Mouse (Mus musculus) intestine, embryonic 15.5 days (tissue): Measurements from ENCODE around the gene Lrig3. TPM values are rescaled to one million over a fixed set of nuclear protein-coding genes. Genes with fewer than 3 reads are reported as not detected.

Source experiments
- ATAC-seq: fragments of 200-750 bp; cut with Nextera tagmentation; 2 replicates; pipeline ENCODE4 v1.8.0; 2017; ENCODE audit warnings: moderate TSS enrichment, moderate library complexity
- H3K27ac ChIP-seq: fragments of 300-500 bp; sonication (generic); 2 replicates; pipeline ENCODE4 v1.5.1; 2015; ENCODE audit warnings: mild to moderate bottlenecking, inconsistent platforms
- H3K27me3 ChIP-seq: fragments of 300-500 bp; sonication (generic); replicated peaks from 2 replicates; pipeline ENCODE4 v1.6.1; 2015; ENCODE audit warnings: inconsistent platforms
- H3K36me3 ChIP-seq: fragments of 300-500 bp; sonication (generic); 2 replicates; pipeline ENCODE4 v1.6.1; 2015; ENCODE audit warnings: inconsistent platforms
- H3K4me1 ChIP-seq: fragments of 300-500 bp; sonication (generic); replicated peaks from 2 replicates; pipeline ENCODE4 v1.6.1; 2015; ENCODE audit warnings: inconsistent platforms
- H3K4me2 ChIP-seq: fragments of 300-500 bp; sonication (generic); replicated peaks from 2 replicates; pipeline ENCODE4 v1.6.1; 2015; ENCODE audit warnings: mild to moderate bottlenecking, inconsistent platforms
- H3K4me3 ChIP-seq: fragments of 300-500 bp; sonication (generic); replicated peaks from 2 replicates; pipeline ENCODE4 v1.5.1; 2015; ENCODE audit warnings: inconsistent platforms
- H3K9ac ChIP-seq: fragments of 300-500 bp; sonication (generic); 2 replicates; pipeline ENCODE4 v1.6.1; 2015; ENCODE audit warnings: inconsistent platforms
- H3K9me3 ChIP-seq: fragments of 300-500 bp; sonication (generic); 2 replicates; pipeline ENCODE4 v1.6.1; 2016; ENCODE audit warnings: inconsistent platforms
- WGBS: fragments of 180-500 bp; shearing (Covaris S2); methylation state at CpG from one replicate; pipeline ENCODE4 v1.1.7; 2015; 5-methylcytosine and 5-hydroxymethylcytosine counted together
- polyA plus RNA-seq: library from polyadenylated mRNA; unstranded; fragments of >200 nt; fragmentation: Nextera tagmentation; extraction: Ambion mirVana; gene quantifications from 2 replicates; pipeline ENCODE4 v1.2.1, GENCODE M21; 2015

Lrig3 gene
- polyA plus RNA-seq, 1 experiment from 2014 or later: 14.8 TPM

DNA sequence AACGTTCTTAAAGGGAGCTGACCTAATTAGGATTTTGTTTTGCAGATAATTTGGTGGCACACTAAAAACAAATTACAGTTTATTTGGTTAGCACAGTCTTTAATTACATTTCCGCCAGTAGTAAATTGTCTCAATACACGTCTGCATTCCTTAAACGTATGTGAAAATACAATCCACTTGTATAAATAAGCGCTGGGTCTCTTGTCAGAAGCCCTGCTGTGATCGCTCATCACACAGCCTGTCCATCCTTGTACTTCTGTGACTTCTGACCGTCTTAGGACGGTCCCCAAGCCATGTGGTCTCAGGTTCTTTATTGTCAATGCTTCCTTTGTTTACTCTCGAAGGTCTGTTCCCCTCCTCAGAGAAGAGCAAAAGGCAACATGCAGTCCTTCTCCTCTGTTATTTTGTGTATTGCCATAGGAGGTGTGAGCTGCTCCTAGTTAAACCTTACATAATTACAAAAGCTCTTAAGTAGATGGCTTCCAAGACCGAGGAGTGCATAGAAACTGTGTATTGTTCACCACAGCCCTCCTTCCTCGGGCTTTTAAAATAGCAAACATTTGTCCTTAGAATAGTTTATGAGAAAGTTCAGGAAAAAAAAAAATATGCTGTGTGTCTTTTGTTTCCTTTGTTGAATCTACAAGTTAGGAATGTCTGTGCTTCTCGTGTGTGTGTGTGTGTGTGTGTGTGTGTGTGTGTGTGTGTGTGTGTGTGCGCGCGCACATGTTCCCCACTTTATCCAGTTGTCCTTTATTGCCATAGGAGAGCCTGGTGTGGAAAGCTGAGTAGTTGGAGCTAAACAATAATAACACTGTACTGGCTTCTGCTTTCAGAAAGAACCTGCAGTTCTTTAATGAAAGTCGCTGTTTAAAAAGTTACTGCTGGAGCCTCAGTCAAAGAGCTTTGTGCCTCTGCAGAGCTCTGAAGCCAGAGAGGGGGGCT is 2.5 kb downstream of the Lrig3 start:
- peak overlapping the region; percentile 89 for H3K27ac ChIP-seq
- peak overlapping the region; percentile 93 for H3K9ac ChIP-seq
- WGBS: 16% methylated on average over 16 of the region's 16 CpGs
- H3K4me1 ChIP-seq: 0 out of 2 replicates have a peak, but pooled peaks cover 8% of the 10 kb centered on the region
- H3K4me3 ChIP-seq: peak overlapping the region; percentile 77
- no peaks in the 10 kb centered on the region for H3K9me3 ChIP-seq
- ATAC-seq: no peak
- H3K36me3 ChIP-seq: no peaks in the 10 kb centered on the region
- no peaks in the 10 kb centered on the region for H3K27me3 ChIP-seq
- peak overlapping the region; percentile 70 for H3K4me2 ChIP-seq

DNA sequence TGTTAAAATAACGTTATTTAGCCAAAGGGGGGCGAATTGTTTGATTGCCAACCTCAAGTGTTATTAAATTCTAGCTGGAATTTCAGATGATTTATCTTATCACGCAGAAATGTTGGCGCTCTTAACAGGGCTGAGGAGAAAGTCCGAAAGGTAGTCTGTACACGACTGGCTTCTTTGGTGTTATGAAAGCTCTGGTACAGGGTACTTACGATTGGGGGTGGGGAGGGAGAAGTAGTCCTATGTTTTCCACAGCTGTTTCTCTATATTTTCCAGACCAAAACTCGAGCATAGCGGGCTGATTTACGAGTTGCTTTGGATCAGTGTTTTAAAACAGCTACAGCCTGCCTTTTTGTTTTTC is 3.1 kb downstream of the Lrig3 start:
- no peaks in the 10 kb centered on the region for H3K36me3 ChIP-seq
- peak overlapping the region; percentile 93; the same call in 1 of the 2 replicates for H3K9ac ChIP-seq
- 0 out of 2 replicates have a peak, but pooled peaks cover 8% of the 10 kb centered on the region for H3K4me1 ChIP-seq
- WGBS: 22% methylated on average over 10 of the region's 10 CpGs
- peak overlapping the region; percentile 89 for H3K27ac ChIP-seq
- H3K9me3 ChIP-seq: no peaks in the 10 kb centered on the region
- ATAC-seq: no peak
- peak overlapping the region; percentile 77 for H3K4me3 ChIP-seq
- no peaks in the 10 kb centered on the region for H3K27me3 ChIP-seq
- peak overlapping the region; percentile 70 for H3K4me2 ChIP-seq

DNA sequence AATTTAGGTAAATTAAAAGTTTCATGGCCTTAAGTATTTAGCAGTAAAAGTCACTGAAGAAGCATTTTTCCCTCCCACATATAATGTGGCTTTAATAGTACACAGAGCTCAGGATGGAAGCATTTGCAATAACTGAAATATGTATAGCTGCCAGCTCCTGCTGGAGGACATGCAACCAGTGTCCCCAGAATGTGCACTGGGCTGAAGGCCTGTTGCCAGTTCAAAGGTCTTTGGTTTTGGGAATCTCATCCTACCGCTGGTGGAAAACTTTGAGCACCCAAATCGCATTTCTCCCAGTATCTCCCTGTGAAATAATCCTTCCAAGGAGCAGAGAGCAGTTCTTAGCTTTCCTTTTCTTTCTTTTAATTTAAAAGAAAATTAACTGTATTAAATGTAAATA is 4.1 kb downstream of the Lrig3 start:
- no peaks in the 10 kb centered on the region for H3K9me3 ChIP-seq
- ATAC-seq: no peak
- H3K4me3 ChIP-seq: no peak overlapping the region
- 0 out of 2 replicates have a peak, but pooled peaks cover 6% of the 10 kb centered on the region for H3K4me1 ChIP-seq
- no peak overlapping the region for H3K9ac ChIP-seq
- H3K27me3 ChIP-seq: no peaks in the 10 kb centered on the region
- no peaks in the 10 kb centered on the region for H3K36me3 ChIP-seq
- H3K4me2 ChIP-seq: peak overlapping the region; percentile 70
- WGBS: 60% methylated on average over 2 of the region's 2 CpGs
- peak overlapping the region; percentile 89 for H3K27ac ChIP-seq

DNA sequence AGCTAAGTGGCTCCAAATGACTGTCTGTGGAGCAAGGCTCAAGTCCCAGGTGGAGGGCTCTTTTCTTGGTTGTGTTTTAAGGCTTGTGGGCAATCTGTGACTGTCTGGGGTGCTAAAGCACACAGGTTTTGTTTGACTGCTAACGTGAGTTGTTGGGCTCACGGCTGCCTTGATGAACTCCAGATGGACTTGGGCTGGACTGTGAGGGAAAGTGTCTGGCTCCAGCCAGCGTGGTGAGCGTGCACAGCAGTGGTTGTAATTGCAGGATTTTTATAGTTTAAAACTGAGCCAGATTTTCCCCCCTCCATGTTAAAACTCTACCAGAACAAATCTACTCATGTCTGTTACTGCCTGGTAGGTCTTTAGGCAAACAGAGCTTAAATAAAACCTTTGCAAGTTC is 4.5 kb downstream of the Lrig3 start:
- Histone ChIP-seq H3K9ac (0 out of 2 replicates have a peak overlapping the region, but pooled peaks have one; percentile 34), H3K27ac (peak overlapping the region; percentile 89), H3K4me1 (0 out of 2 replicates have a peak, but pooled peaks cover 6% of the 10 kb centered on the region), H3K36me3 (no peaks in the 10 kb centered on the region), H3K27me3 (no peaks in the 10 kb centered on the region), H3K4me2 (peak overlapping the region; percentile 70), H3K9me3 (no peaks in the 10 kb centered on the region), H3K4me3 (no peak overlapping the region)
- ATAC-seq: no peak
- WGBS: 34% methylated on average over 4 of the region's 4 CpGs

DNA sequence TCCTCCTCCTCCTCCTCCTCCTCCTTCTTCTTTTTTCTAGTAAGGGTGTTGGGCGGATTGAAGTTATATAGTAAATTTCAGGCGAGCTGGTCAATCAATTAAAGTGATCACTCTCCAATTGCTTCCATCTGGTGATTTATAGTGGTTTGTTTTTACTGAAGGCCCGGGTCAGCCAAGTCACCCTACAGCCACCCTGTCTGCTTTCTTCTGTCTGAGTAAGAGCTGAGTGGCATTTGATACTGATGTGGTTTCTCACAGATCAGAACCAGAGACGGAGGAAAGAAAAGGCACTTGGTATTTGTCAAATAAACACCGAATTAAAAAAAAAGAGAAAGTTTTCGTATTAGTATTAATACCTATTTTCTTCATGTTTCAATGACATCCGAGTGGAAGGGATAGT is 7.8 kb downstream of the Lrig3 start:
- no peak overlapping the region for H3K4me3 ChIP-seq
- H3K9ac ChIP-seq: no peak overlapping the region
- no peaks in the 10 kb centered on the region for H3K9me3 ChIP-seq
- 60% methylated on average over 7 of the region's 7 CpGs for whole genome bisulfite sequencing
- no peaks in the 10 kb centered on the region for H3K27me3 ChIP-seq
- no peak overlapping the region for H3K4me2 ChIP-seq
- H3K36me3 ChIP-seq: no peaks in the 10 kb centered on the region
- ATAC-seq: no peak
- no peak overlapping the region for H3K27ac ChIP-seq
- peaks cover 12% of the 10 kb centered on the region; the same call in 1 of the 2 replicates for H3K4me1 ChIP-seq

DNA sequence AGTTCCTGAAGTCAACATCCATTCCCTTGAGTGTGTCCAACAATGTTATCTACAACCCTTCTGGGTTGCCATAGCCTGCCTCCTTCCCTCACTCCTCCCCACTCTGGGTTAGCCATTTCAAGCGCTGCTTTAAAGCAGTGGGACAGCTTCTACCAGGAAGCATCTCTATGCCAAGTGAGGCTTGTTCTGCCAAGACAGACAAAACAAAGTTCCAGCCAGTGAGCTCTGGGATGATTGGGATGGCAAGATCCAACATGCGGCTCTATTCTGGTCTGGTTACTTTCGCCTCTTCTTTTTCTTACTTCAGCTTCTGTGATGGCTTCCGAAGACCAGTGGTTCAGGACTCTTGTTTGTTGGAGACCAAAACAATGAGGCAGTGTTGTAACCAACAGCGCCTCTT is 16.0 kb downstream of the Lrig3 start:
- Histone ChIP-seq H3K27me3 (no peaks in the 10 kb centered on the region), H3K9me3 (no peaks in the 10 kb centered on the region), H3K4me3 (no peak overlapping the region), H3K4me2 (no peak overlapping the region), H3K36me3 (no peaks in the 10 kb centered on the region), H3K4me1 (peaks cover 7% of the 10 kb centered on the region; the same call in 1 of the 2 replicates), H3K27ac (no peak overlapping the region), H3K9ac (no peak overlapping the region)
- ATAC-seq: no peak
- WGBS: 87% methylated on average over 5 of the region's 5 CpGs

DNA sequence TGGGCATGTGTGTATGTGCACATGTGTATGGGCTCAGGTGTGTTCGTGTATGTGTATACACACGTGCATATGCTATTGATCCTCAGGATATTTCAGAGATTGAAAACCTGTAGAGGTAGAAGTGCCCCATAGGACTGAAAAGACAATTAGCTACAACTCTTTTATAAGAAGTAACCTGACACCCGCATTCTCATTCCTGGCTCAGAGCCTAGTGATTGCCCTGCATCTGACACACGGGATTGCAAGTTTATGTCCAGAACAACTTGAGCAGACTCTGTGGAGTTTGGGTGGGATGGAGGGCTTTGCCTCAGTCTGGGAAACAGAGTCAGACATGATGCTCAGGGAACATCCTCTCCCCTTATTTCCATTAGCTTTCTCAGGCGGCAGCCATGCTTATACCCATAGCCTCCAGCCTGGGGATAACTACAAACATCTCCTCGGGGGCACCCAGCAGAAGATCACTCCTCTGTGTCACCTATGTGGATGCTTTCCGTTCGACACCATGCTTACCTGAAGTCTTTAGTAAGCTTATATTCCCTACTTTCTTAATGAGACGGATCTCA is 18.6 kb downstream of the Lrig3 start:
- 77% methylated on average over 9 of the region's 9 CpGs for WGBS

DNA sequence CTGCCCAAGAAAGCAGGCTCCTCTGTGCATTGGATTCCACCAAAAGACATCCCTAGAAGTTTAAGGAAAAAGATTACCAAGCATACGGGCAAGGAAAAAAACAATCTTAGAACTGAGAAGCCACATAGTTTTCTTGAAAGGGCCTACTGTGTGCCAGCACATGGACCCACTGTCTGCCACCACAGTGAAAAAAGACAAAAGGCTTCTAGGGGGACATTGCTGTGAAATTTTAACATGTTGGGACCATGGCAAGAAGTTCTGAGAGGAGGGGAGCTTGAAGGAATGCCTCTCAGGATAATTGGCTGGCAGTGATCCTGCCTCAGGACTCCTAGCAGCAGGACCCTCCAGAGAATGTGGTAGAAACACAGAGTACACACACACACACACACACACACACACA is 19.8 kb downstream of the Lrig3 start:
- Histone ChIP-seq H3K4me3 (no peak overlapping the region), H3K27me3 (no peaks in the 10 kb centered on the region), H3K36me3 (no peaks in the 10 kb centered on the region; the same call in 1 of the 2 replicates), H3K9ac (no peak overlapping the region), H3K4me1 (no peaks in the 10 kb centered on the region; the same call in 1 of the 2 replicates), H3K27ac (no peak overlapping the region), H3K9me3 (no peaks in the 10 kb centered on the region), H3K4me2 (no peak overlapping the region)
- WGBS: 93% methylated on average over 1 of the region's 1 CpGs
- no peak for ATAC-seq

More for the DNA sequence above, 18.6 kb downstream of the Lrig3 start:
- H3K4me2 ChIP-seq: no peak overlapping the region
- H3K9ac ChIP-seq: no peak overlapping the region
- H3K27ac ChIP-seq: no peak overlapping the region
- no peaks in the 10 kb centered on the region for H3K27me3 ChIP-seq
- no peak for ATAC-seq
- H3K9me3 ChIP-seq: no peaks in the 10 kb centered on the region
- no peaks in the 10 kb centered on the region; the same call in 1 of the 2 replicates for H3K36me3 ChIP-seq
- no peaks in the 10 kb centered on the region; the same call in 1 of the 2 replicates for H3K4me1 ChIP-seq
- H3K4me3 ChIP-seq: no peak overlapping the region

DNA sequence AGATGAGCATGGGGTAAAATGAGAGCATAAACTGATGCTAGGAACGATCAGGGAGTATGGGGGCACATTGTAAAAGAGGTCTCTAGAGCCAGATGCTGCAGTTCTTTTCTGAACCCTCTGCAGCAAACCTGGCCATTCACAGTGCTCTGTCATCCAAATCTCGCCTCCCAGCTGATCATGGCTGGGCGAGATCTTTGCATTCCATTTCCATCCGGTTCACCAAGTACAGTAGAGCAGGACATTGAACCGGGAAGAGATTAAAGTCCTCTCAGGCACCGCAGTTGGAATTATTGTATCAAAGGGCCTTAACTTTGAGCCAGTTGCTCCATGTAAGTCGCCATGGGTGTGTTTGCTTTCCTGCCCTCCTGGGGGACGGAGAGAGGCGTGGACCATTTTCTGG is 20.5 kb downstream of the Lrig3 start:
- H3K4me1 ChIP-seq: no peaks in the 10 kb centered on the region; the same call in 1 of the 2 replicates
- no peak overlapping the region for H3K9ac ChIP-seq
- 81% methylated on average over 9 of the region's 9 CpGs for WGBS
- no peak for ATAC-seq
- H3K27ac ChIP-seq: no peak overlapping the region; the same call in 1 of the 2 replicates
- no peaks in the 10 kb centered on the region; the same call in 1 of the 2 replicates for H3K36me3 ChIP-seq
- no peaks in the 10 kb centered on the region for H3K27me3 ChIP-seq
- H3K4me2 ChIP-seq: no peak overlapping the region
- H3K9me3 ChIP-seq: no peaks in the 10 kb centered on the region
- no peak overlapping the region for H3K4me3 ChIP-seq

DNA sequence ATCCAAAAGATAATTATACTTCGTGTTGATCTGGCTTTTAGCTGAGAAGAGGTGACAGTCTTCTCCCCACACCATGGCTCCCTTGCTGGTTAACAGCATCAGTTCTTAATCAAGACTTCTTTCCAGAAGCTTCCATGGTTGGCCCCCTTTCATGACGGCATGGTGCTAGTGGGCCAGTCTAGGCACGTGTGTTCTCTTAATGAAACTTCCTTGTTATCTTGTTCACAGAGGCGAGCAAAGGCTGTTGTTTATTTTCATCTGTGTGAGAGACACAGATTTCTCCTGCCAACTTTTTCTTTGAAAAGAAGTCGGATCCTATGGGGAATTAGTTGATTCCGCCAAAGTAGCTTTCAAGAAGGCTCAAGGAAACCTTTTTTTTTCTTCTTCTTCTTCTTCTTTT is 21.3 kb downstream of the Lrig3 start:
- Histone ChIP-seq H3K9ac (no peak overlapping the region), H3K9me3 (no peaks in the 10 kb centered on the region), H3K4me2 (no peak overlapping the region), H3K4me3 (no peak overlapping the region), H3K27ac (no peak overlapping the region), H3K4me1 (no peaks in the 10 kb centered on the region; the same call in 1 of the 2 replicates), H3K27me3 (no peaks in the 10 kb centered on the region), H3K36me3 (no peaks in the 10 kb centered on the region; the same call in 1 of the 2 replicates)
- WGBS: 60% methylated on average over 6 of the region's 6 CpGs
- ATAC-seq: no peak

DNA sequence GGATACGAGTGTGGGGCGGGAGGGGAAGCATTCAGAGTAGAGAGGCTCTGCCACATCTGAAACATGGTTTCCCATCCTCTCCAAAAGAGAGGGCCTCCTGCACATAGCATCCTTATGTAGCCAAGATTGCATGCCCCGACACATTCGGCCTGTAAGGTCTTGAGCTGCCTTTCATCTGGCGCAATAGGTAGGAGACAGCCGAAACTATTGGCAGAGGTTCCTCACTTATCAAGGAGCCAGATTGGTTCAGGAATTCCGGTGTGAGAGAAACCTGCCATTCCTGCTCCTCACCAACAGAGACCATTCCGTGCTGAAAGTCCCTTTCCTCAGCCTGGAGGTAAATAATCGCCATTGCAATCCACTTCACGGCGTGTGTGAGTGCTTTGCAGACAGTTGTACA is 22.1 kb downstream of the Lrig3 start:
- no peak overlapping the region for H3K4me2 ChIP-seq
- no peak overlapping the region for H3K27ac ChIP-seq
- WGBS: 83% methylated on average over 11 of the region's 11 CpGs
- H3K36me3 ChIP-seq: no peaks in the 10 kb centered on the region; the same call in 1 of the 2 replicates
- H3K27me3 ChIP-seq: no peaks in the 10 kb centered on the region
- ATAC-seq: no peak
- no peaks in the 10 kb centered on the region; the same call in 1 of the 2 replicates for H3K4me1 ChIP-seq
- H3K4me3 ChIP-seq: no peak overlapping the region
- no peaks in the 10 kb centered on the region for H3K9me3 ChIP-seq
- H3K9ac ChIP-seq: no peak overlapping the region

DNA sequence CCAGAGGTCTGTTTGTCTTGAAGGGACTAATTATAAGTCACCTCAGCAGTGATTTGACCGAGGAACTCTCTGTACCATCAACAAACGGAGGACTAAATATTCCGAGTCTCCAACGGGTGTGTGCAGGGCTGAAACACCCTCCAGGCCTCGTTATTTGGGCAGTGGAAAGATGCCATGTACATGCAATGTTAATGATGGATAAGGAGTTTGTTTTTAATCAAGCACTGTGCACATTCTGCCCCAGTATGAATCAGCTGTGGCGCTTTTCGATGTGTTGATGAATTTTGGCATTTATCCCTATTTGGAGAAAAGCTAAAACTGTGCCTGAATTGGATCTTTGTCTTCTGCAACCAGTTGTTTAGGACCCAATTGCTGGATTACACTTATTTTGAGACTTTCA is 23.9 kb downstream of the Lrig3 start:
- Histone ChIP-seq H3K9ac (no peak overlapping the region), H3K27me3 (no peaks in the 10 kb centered on the region), H3K27ac (no peak overlapping the region), H3K4me1 (no peaks in the 10 kb centered on the region; the same call in 1 of the 2 replicates), H3K36me3 (no peaks in the 10 kb centered on the region; the same call in 1 of the 2 replicates), H3K4me3 (no peak overlapping the region), H3K9me3 (no peaks in the 10 kb centered on the region), H3K4me2 (no peak overlapping the region)
- ATAC-seq: no peak
- WGBS: 66% methylated on average over 7 of the region's 7 CpGs
